Mouse (Mus musculus) spleen, adult 2 months (tissue): ENCODE results near the gene Trim40.

ENCODE experiments used
- CTCF ChIP-seq: fragments of 200-500 bp; IDR thresholded peaks from 2 replicates; pipeline ENCODE4 v1.5.1; 2011; ENCODE audit warnings: mild to moderate bottlenecking, inconsistent platforms; ENCODE audit not compliant: insufficient read depth, insufficient read length, insufficient replicate concordance; ENCODE audit errors: extremely low read depth
- POLR2A ChIP-seq: fragments of 200-500 bp; IDR thresholded peaks from 2 replicates; pipeline ENCODE4 v1.6.1; 2011; ENCODE audit warnings: low read depth, low read length, inconsistent platforms

DNA sequence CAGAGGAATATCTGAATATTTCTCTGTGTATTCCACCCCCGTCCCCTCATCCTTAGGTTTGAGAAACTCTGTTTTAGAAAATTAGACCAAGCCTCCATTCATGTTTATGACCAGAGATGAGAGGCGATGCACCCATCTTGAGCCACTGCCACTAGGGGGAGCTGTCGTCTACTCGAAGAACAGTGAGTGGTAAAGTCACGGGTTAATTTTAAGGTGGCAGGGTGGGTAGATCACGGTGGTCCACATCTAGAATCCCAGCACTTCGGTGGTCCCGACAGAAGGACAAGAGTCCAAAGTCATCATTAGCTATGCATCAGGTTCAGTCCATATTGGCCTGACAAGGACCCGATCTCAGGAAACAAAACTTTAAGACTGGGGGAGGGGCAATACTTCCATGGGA is 25.2 kb upstream of the Trim40 start:
- TF ChIP-seq CTCF = peak; percentile 79; the same call in 1 of the 2 replicates
- no peak for TF ChIP-seq POLR2A
